Mouse (Mus musculus): ENCODE measurements around the gene Iqcd.

GRCm38 (mm10) chr5:120568336-120568768 lies 20.5 kb upstream of the Iqcd start:
- TF ChIP-seq CTCF (IDR thresholded peaks at IDR 0.05; ENCODE audit: low read depth) = no peak
- TF ChIP-seq EP300 (IDR thresholded peaks at IDR 0.05; ENCODE audit: low read depth) = no peak

All from liver, embryonic 14.5 days (tissue).